Mouse (Mus musculus): ENCODE measurements around the gene Zfp335. TPM values are rescaled to one million over a fixed set of nuclear protein-coding genes. Genes with fewer than 3 reads are reported as not detected.

Zfp335 gene
- polyA plus RNA-seq, 1 experiment from 2014 or later: 5.9 TPM

- Histone ChIP-seq H3K4me1 (replicated peaks) (no peaks in the 10 kb centered on the region), H3K36me3 (peaks cover under 1% of the 10 kb centered on the region; the same call in 1 of the 2 replicates), H3K9me3 (replicated peaks) (no peaks in the 10 kb centered on the region), H3K4me2 (no peak overlapping the region), H3K27me3 (no peaks in the 10 kb centered on the region), H3K4me3 (no peak overlapping the region), H3K9ac (no peak overlapping the region), H3K27ac (no peak overlapping the region)
- no peak for ATAC-seq (replicated peaks; ENCODE audit: insufficient number of reproducible peaks, insufficient read depth, low FRiP score, low read depth)
- 49% methylated on average over 3 of the region's 3 CpGs for WGBS
Observed at GRCm38 (mm10) chr2:164845782-164846181, 65.8 kb downstream of the Zfp335 start.

Other genes starting within 250 kb of the Zfp335 start
- not detected in 2 replicates for gene Wfdc11, start 237.7 kb downstream of the Zfp335 start, polyA plus RNA-seq (2015; fragmentation: Nextera tagmentation; extraction: Ambion mirVana)
- not detected in 2 replicates for gene Wfdc13, start 226.7 kb downstream of the Zfp335 start, polyA plus RNA-seq (2015; fragmentation: Nextera tagmentation; extraction: Ambion mirVana)
- 0.19 TPM in 1 of 2 replicates, not detected in the other for gene Spint4, start 213.3 kb downstream of the Zfp335 start, polyA plus RNA-seq (2015; fragmentation: Nextera tagmentation; extraction: Ambion mirVana)
- not detected in 2 replicates for gene Spint5, start 196.5 kb downstream of the Zfp335 start, polyA plus RNA-seq (2015; fragmentation: Nextera tagmentation; extraction: Ambion mirVana)
- 0.74 and 0.77 TPM in 2 replicates for gene Wfdc3, start 165.8 kb downstream of the Zfp335 start, polyA plus RNA-seq (2015; fragmentation: Nextera tagmentation; extraction: Ambion mirVana)
- 51.0 and 51.4 TPM in 2 replicates for gene Dnttip1, start 165.8 kb downstream of the Zfp335 start, polyA plus RNA-seq (2015; fragmentation: Nextera tagmentation; extraction: Ambion mirVana)
- 377 and 382 TPM in 2 replicates for gene Ube2c, start 141.9 kb downstream of the Zfp335 start, polyA plus RNA-seq (2015; fragmentation: Nextera tagmentation; extraction: Ambion mirVana)
- 4.9 and 5.2 TPM in 2 replicates for gene Tnnc2, start 131.8 kb downstream of the Zfp335 start, polyA plus RNA-seq (2015; fragmentation: Nextera tagmentation; extraction: Ambion mirVana)
- 42.5 and 43.4 TPM in 2 replicates for gene Snx21, start 125.9 kb downstream of the Zfp335 start, polyA plus RNA-seq (2015; fragmentation: Nextera tagmentation; extraction: Ambion mirVana)
- gene Acot8, start 106.9 kb downstream of the Zfp335 start, polyA plus RNA-seq (2015; fragmentation: Nextera tagmentation; extraction: Ambion mirVana): 12.0 and 15.0 TPM in 2 replicates
- gene Zswim3, start 106.7 kb downstream of the Zfp335 start, polyA plus RNA-seq (2015; fragmentation: Nextera tagmentation; extraction: Ambion mirVana): 4.9 TPM in 2 replicates
- 8.1 and 10.3 TPM in 2 replicates for gene Zswim1, start 89.1 kb downstream of the Zfp335 start, polyA plus RNA-seq (2015; fragmentation: Nextera tagmentation; extraction: Ambion mirVana)
- not detected in 2 replicates for gene Spata25, start 83.2 kb downstream of the Zfp335 start, polyA plus RNA-seq (2015; fragmentation: Nextera tagmentation; extraction: Ambion mirVana)
- gene Ctsa, start 78.9 kb downstream of the Zfp335 start, polyA plus RNA-seq (2015; fragmentation: Nextera tagmentation; extraction: Ambion mirVana): 167 and 180 TPM in 2 replicates
- 43.3 and 47.1 TPM in 2 replicates for gene Neurl2, start 78.3 kb downstream of the Zfp335 start, polyA plus RNA-seq (2015; fragmentation: Nextera tagmentation; extraction: Ambion mirVana)
- gene Pltp, start 54.0 kb downstream of the Zfp335 start, polyA plus RNA-seq (2015; fragmentation: Nextera tagmentation; extraction: Ambion mirVana): 14.0 and 71.8 TPM in 2 replicates
- 53.4 and 56.4 TPM in 2 replicates for gene Pcif1, start 32.5 kb downstream of the Zfp335 start, polyA plus RNA-seq (2015; fragmentation: Nextera tagmentation; extraction: Ambion mirVana)
- 0.81 and 4.5 TPM in 2 replicates for gene Mmp9, start 29.0 kb upstream of the Zfp335 start, polyA plus RNA-seq (2015; fragmentation: Nextera tagmentation; extraction: Ambion mirVana)
- 0.21 and 0.53 TPM in 2 replicates for gene Slc12a5, start 49.0 kb upstream of the Zfp335 start, polyA plus RNA-seq (2015; fragmentation: Nextera tagmentation; extraction: Ambion mirVana)
- gene Ncoa5, start 123.1 kb upstream of the Zfp335 start, polyA plus RNA-seq (2015; fragmentation: Nextera tagmentation; extraction: Ambion mirVana): 38.6 and 44.6 TPM in 2 replicates
- 6.0 and 9.8 TPM in 2 replicates for gene Cd40, start 143.9 kb upstream of the Zfp335 start, polyA plus RNA-seq (2015; fragmentation: Nextera tagmentation; extraction: Ambion mirVana)
- not detected in 2 replicates for gene 1700025C18Rik, start 179.0 kb upstream of the Zfp335 start, polyA plus RNA-seq (2015; fragmentation: Nextera tagmentation; extraction: Ambion mirVana)